Mouse (Mus musculus): ENCODE results near the gene Spns2.
A peak's percentile ranks its signal among the peaks of the same experiment; 100 is the strongest.
"Not testable (repeated sequence)": the region's sequence is repeated elsewhere in the genome, so short reads cannot be mapped to it uniquely, and the experiment has no call there.

Gene Spns2

DNA sequence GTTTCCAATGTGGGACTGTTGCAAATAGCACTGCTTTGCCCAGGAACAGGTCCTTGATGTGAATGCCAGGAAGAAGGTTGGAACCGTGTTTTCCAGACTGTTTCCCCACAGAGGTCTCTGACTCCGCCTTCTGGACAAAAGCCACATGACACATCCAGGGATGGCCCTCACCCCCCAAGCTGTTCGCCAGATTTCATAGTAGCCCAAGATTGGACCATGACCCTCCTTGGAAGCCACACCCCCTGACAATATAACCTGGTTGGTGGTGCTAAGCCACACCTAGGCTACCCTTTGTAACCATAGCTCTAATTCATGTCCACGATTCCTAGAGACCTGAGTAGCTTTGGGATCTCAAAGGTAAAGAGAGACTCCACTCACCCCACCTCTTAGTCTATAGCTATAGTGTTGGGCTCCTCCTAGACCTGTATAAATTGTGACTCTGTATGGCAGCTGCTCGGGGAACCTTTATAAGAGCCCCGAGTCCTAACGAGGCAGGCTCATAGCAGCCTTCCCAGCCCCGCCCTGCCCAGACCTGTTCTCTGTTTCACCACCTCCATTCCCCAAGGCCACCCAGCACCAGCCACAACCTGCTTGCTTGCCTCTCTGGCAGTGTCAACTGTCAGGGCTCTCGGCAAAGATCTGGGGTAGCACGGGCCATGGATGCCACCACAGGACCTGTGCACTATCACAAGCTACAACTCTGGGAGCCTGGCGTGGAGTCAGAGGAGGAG is 54.6 kb downstream of the Spns2 start, which contains the start of gene Ggt6:
Ggt6 (plus strand) TSS at position 564 of the 731 bp plus-strand sequence.
- no peak for DNase-seq

GRCm38 (mm10) chr11:72430311-72431068 is 59.2 kb downstream of the Spns2 start:
- not testable (repeated sequence) for DNase-seq

DNA sequence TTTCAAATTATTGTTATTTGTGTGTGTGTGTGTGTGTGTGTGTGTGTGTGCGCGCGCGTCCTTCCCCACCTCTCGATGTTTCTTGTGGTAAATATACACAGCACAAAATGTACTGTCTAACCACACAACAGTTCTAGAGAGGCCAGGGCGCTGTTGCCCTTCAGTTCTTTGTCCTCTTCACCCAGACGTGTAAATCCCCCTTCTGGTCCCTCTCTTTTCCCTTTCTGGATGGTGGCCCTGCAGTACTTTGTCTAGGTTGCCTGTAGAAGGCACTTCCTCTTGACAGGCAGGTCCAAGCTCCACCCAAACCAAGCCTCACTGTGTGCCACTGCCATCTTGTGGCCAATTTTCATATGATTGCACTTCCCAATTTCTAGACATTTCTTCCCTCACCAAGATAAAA is 60.4 kb downstream of the Spns2 start:
- DNase-seq = peak; percentile 63 to 71

DNA sequence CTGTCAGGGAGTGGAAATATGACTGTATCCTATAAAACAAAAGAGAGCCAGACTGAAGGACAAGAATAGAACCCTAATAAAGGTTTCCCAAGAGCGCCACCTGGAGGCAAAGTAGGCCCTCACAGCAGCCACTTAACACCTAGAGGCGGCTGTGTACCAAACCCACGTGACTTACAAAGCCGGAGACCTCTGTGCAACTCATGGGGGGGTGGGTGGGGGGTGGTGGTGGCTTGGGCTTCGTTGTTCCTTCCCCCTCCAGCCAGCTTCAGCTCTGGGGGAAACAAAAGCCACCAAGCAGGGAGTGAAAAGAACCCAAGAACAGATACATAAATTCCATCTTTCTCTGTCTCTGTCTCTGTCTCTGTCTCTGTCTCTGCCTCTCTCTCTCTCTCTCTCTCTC is 61.0 kb downstream of the Spns2 start:
- DNase-seq = peak; percentile 63 to 65

GRCm38 (mm10) chr11:72426884-72427283 is 62.8 kb downstream of the Spns2 start:
- DNase-seq = no peak

DNA sequence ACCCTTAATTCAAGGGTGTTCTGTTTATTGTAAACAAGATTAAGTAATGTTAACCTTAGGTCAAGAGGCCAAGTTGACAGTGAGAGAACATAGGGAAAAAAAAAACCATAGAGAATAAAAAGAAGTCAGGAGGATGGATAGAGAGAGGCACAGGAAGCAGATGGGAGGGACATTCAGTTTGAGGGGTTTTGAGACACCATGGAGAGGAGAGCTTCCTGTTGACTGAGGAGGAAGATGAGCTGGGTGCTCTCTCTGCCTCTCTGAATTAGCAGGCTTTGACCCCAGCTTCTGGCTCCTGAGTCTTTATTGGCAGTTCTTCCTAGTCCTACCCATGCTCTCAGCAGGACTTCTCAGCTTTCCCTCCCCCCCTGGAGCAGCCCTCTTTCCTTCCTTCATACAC is 64.5 kb downstream of the Spns2 start:
- DNase-seq = no peak

GRCm38 (mm10) chr11:72423686-72424085 is 66.0 kb downstream of the Spns2 start:
- DNase-seq = no peak

DNA sequence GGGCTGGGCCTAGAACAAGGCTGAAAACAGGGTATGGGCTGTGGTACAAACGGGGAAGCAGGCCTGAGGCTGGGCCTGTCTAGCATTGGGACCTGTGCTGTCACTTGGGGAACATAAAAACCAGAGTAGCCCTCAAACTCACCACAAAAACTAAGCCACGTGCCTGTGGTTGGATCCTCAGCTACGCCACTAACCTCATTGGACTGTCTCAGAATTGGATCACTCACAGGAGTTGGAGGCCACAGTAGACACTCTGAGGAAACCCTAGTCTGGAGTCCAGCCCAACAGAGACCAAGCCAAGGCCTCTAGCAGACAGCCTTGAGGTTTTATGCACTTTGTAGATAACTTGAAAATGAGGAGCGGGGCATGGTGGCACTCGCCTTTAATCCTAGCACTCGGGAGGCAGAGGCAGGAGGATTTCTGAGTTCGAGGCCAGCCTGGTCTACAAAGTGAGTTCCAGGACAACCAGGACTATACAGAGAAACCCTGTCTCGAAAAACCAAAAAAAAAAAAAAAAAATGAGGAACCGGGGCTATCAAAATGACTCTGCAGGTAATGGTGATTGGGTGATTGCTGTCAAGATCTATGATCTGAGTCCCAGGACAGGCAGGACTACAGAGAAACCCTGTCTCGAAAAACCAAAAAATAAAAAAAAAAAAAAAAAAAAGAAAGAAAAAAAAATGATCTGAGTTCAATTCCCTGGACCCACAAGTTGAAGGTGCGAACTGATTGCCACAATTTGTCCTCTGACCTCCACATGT is 68.0 kb downstream of the Spns2 start:
- DNase-seq = no peak

DNA sequence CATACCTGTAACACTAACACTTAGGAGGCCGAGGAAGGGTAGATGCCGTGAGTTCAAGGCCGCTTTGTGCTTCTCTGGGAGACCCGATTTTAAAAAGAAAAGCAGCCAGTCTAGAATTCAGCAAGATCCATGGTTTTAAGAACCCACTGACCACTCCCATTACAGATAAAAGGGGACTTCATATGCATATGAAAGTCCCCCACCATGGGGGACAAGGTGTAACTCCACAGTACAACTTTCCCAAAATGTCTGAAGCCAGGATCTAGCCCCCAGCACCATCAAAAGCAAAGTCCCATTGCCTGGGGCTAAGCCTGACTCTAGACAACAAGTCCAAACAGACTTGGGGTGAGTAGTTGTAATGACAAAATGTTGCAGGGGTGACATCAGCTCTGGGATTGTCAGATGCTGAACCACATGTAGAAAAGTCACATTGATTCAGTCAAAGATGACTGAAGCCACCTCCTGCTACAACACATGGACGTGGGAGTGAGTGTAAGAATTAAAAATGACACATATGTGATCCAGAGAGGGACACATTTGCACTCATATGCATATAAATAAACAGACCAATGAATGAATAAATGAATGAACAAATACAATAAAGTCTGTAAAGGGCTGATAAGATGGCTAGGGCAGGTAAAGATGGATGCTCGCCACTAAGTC is 69.1 kb downstream of the Spns2 start:
- DNase-seq = no peak

DNA sequence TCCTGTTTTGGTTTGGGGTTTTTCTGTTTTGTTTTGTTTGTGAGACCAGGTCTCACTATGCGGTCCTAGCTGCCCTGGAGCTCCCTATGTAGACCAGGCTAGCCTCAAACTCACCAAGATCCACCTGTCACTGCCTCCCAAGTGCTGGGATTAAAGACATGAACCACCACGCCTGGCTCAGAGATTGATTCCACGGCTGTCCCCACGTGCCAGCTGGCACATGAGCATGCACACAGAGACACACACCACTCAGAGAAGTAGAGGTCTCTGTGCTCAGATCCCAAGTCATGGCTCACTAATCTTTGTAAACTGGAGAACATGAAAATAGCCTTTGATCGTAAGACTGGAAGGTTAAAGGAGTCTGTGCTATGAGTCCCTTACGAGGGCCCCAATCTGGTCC is 70.7 kb downstream of the Spns2 start:
- DNase-seq = no peak

GRCm38 (mm10) chr11:72418227-72418626 is 71.5 kb downstream of the Spns2 start:
- no peak for DNase-seq

DNA sequence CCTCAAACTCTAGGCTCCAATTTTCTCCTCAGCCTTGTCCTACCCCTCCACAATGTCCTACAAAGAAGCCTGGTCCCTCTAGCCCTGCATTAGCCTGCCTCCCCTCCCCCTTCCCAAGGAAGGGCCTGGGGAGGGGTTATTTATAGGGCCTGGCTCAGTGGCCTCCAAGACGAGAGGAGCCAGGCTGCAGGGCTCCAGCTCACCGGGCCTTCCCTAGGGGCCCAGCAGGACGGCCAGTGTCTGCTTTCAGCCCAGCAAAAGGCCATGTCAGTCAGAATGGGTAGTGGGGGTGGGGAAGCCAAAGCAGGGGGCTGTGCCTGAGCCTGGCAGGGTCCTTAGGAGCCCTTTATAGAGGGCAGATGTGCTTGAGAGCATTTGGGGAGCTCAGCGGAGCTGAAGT is 72.3 kb downstream of the Spns2 start:
- no peak for DNase-seq

GRCm38 (mm10) chr11:72416666-72417065 is 73.0 kb downstream of the Spns2 start:
- no peak for DNase-seq

- DNase-seq = no peak
Measured at GRCm38 (mm10) chr11:72415155-72415554, 74.5 kb downstream of the Spns2 start.

DNA sequence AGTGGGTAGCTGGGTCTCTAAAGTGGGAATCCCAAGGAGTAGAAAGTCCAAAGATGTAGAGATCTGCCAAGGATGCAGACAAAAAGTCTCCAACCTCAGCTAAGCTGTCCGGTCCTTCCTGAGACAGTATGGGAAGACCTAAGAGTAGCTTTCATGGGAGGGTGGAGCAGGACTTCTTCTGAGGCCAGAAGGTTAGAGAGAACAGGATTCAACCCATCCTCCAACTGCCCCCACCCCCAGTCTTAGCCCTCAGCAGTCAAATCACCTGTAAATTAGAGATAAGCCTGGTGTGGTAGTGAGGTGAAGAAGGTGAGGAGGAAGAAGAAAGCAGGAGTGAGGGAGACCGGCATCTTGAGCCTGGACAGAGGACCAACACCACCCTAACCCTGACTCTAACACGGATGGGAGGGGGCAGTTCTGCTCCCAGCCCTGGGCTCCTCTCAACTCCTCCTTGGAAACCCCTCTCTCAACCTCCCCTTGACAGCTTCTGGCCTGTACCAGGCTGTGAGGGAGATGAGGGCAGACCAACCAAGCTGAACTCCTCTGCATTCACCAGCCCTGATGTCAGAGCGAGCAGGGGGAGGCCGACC is 76.0 kb downstream of the Spns2 start:
- no peak for DNase-seq

- DNase-seq = no peak
Measured at GRCm38 (mm10) chr11:72413016-72413415, 76.7 kb downstream of the Spns2 start.

DNA sequence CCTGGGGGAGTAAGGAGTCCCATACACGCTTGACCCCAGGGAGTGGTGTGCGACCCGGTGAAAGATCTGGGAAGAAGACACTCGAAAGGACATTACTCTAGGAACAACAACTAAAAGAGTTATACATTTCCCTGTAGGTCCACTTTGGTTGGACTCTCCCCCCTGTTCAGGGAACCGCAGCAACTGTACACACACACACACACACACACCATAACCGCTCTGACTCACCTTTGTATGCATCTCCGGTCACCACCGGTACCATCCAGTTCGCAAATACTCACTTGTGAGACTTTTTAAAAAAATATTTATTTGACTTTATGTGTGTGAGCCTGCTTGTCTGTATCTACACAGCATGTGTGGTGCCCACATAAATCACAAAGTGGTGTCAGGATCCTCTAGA is 77.8 kb downstream of the Spns2 start:
- DNase-seq = no peak

DNA sequence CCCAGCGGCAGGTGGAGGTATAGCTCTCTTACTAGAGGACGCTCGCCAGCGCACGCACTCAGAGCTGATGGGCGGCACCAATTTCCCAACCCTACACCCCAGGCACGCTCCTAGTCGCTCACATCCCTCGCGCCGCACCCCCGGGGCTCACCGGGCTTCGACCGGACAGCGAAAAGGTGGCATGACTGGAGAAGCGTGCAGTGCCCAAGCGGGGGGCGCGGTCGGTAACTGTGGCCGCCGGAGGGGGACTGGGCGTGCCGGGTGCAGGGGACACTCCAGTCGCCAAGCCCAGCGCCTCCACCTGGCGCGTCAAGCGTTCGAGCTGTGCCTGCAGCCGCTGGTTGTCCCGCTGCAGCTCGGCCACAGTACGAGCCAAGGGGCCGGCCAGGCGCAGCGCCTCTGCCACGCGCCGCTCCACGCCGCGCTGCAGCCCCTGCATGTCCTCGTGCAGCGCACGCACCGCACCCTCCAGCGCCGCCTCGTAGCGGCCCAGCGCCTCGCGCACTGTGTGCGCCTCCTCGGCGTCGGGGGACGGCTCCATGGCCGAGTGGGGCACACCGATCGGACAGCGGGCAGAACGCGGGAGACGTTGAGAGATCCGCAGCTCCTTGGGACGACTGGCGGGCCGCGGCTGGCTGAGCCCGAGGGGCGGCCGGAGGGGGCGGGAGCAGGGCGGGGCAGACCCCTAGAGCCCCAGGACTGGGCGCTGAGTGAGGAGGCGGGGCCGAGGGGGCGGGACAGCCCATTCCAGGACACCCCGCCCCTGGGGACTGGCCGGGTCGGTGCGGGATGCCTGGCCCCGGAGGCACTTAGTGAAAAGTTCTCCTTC is 78.4 kb downstream of the Spns2 start, which contains the start of gene Smtnl2:
Smtnl2 (minus strand) TSS at position 621 of the 829 bp plus-strand sequence.
- DNase-seq = peak in 1 of 2 experiments; percentile 27

DNA sequence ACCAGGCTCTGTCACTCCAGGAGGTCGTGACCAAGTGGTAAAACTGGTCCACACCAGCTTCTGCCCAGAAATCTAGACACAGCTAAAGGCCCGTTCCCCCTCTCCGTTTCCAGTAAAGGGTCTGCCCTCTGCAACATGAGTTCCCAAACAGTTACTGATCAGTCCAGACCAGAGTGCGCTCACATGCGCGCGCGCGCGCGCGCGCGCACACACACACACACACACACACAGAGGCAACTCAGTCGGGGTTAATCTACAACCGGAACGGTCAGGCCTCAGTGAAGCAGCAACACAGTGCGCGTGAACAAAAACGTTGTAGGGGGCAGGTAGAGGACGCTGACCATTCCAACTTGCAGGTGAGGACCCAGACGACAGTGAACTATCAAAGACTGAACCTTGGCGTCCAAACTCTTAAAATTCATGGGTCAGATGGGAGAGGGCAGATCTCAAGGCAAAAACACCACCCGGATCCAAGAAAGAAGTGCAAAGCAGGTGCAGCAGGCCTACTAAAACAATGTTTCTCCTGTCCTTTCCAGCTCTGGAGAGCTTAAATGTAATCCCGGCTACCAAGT is 79.1 kb downstream of the Spns2 start:
- no peak for DNase-seq

DNA sequence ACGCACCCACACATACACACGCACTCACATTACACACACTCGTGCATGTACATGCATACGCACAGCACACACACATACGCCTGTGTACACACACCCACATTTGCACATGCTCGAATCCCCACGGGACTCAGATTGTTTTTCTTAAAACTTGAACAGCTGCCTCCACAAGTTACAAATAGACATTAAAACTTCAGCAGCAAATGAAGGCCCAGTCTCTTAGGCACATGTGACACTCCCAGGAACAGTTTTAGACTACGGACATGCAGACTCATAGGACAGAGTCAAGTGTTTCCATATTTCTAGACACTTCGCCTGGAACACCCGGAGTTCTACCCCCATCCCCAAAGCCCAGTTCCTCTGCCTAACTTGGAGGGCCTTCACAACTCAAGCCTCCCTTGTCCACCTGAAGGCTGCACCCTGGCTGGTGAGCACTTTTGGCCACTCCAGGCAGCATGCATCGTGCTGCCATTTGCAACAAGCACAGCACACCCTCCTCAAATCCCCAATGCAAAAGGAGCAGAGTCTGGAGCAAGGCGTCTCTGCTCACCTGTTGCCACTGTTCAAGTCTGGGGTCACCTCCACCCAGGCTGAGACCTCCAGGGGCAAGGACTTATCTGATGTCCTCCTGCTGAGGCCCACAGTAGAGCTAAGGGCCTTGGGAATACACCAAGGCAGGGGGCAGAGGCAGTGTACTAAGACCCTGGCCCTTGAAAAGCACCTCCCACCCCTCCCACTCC is 79.9 kb downstream of the Spns2 start:
- no peak for DNase-seq
